Mouse (Mus musculus) heart, embryonic 16.5 days (tissue): ENCODE measurements around the gene Zbtb32. TPM values are rescaled to one million over a fixed set of nuclear protein-coding genes. Genes with fewer than 3 reads are reported as not detected.

ENCODE experiments used
- ATAC-seq: fragments of 200-750 bp; cut with Nextera tagmentation; replicated peaks from 2 replicates; pipeline ENCODE4 v1.8.0; 2017; ENCODE audit warnings: moderate number of reproducible peaks; ENCODE audit not compliant: insufficient read depth, low FRiP score; ENCODE audit errors: extremely low read depth
- H3K27ac ChIP-seq: fragments of 300-500 bp; sonication (generic); 2 replicates; pipeline ENCODE4 v1.5.1; 2014; ENCODE audit warnings: mild to moderate bottlenecking, low read length, control low read depth, moderate library complexity
- H3K27me3 ChIP-seq: fragments of 300-500 bp; sonication (generic); 2 replicates; pipeline ENCODE4 v1.6.1; 2014; ENCODE audit warnings: low read length, mixed read lengths; ENCODE audit not compliant: control insufficient read depth, insufficient read depth
- H3K36me3 ChIP-seq: fragments of 300-500 bp; sonication (generic); 2 replicates; pipeline ENCODE4 v1.6.1; 2014; ENCODE audit not compliant: control insufficient read depth, insufficient read depth
- H3K4me1 ChIP-seq: fragments of 300-500 bp; sonication (generic); 2 replicates; pipeline ENCODE4 v1.6.1; 2014; ENCODE audit warnings: low read length, mixed read lengths; ENCODE audit not compliant: control insufficient read depth, insufficient read depth
- H3K4me2 ChIP-seq: fragments of 300-500 bp; sonication (generic); 2 replicates; pipeline ENCODE4 v1.6.1; 2014; ENCODE audit warnings: low read depth, mild to moderate bottlenecking, control low read depth, low read length
- H3K4me3 ChIP-seq: fragments of 300-500 bp; sonication (generic); 2 replicates; pipeline ENCODE4 v1.5.1; 2014; ENCODE audit warnings: mild to moderate bottlenecking, control low read depth, low read length
- H3K9ac ChIP-seq: fragments of 300-500 bp; sonication (generic); 2 replicates; pipeline ENCODE4 v1.6.1; 2014; ENCODE audit warnings: low read length, control low read depth
- H3K9me3 ChIP-seq: fragments of 300-500 bp; sonication (generic); replicated peaks from 2 replicates; pipeline ENCODE4 v1.6.1; 2016; ENCODE audit warnings: low read length; ENCODE audit not compliant: control insufficient read depth
- WGBS: fragments of 180-500 bp; shearing (Covaris S2); extraction: QIAGEN DNeasy Blood & Tissue Kit; methylation state at CpG from one replicate; pipeline ENCODE4 v1.1.7; 2014; 5-methylcytosine and 5-hydroxymethylcytosine counted together
- polyA plus RNA-seq: library from polyadenylated mRNA; unstranded; fragments of >200 nt; fragmentation: Nextera tagmentation; extraction: Ambion mirVana; gene quantifications from 2 replicates; pipeline ENCODE4 v1.2.1, GENCODE M21; 2015

The Zbtb32 gene
- polyA plus RNA-seq, 1 experiment from 2014 or later = 0.24 TPM

DNA sequence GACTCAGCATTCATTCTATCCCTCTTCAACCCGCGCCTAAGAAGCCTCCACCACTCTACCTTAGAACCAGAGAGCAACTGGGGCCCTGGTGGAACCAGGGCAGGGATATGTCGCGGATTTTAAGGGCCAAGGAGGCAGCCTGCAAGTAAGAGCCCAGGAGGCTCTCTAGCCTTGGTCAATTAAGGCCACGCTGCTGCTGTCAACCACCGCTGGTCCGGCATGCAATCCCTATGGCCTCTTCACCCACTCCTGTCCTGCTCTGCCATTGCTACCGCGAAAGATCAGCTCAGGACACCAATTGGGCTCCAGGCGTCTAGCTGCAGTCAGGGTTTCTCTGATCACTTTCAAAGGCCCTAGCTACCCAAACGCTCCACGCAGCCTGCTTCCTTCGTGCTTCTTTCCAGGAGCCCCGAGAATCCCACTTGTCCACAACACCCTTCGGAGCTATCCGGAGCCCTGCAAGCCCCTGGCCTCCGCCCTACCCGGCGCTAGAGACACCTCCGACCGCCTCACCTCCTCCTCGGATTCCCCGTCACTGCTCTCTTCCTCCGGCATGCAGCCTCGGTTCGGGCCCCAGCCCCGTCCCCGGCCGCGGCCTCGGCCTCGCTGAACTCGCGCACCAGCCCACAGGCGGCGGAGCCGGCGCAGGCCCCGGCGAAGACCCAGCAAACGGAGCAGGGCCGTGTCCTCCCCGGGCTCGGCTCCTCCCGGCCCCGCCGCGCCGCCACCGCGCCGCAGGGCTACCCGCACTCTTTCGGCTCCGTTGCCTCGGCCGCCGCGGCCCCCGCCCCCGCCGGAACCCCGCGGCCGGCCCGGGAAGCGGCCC, 10.7 kb downstream of the Zbtb32 start:
- peak overlapping the region; percentile 71 for H3K4me3 ChIP-seq
- WGBS = 1% methylated on average over 67 of the region's 67 CpGs
- peak; percentile 12 for ATAC-seq

DNA sequence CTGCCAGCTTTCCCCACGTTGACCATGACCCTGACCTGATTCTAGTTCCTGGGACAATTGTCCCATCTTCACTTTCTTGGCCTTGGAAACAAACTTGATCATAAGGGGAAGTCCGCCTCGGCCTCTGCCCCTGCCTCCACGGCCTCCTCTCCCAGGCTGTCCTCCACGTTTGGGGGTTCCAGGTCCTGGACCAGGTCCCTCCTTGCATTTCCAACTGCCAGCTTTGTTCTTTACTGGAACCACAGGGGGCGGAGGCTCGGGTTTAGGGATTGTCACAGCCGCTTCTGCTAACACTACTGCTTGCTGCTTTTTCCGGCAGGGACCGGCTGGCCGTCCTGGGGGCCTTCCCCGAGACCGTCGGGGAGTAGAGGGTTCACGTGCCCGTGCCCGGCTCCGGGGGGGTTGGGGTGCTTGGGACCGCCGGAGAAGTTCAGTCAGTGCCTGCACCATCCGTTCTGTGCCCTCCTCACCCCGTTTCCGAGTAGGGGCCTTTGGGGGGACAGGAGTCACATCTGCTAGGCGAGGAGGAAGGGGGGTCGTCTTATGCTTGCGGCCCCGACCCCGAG, 12.2 kb downstream of the Zbtb32 start:
- no peaks in the 10 kb centered on the region for H3K9me3 ChIP-seq
- H3K4me3 ChIP-seq = no peak overlapping the region
- peaks cover 44% of the 10 kb centered on the region for H3K36me3 ChIP-seq
- peaks cover 17% of the 10 kb centered on the region for H3K4me1 ChIP-seq
- H3K27me3 ChIP-seq = no peaks in the 10 kb centered on the region
- ATAC-seq = no peak
- 91% methylated on average over 28 of the region's 28 CpGs for WGBS
- H3K4me2 ChIP-seq = no peak overlapping the region; the same call in 1 of the 2 replicates
- no peak overlapping the region for H3K9ac ChIP-seq
- no peak overlapping the region for H3K27ac ChIP-seq

More for the DNA sequence above, 10.7 kb downstream of the Zbtb32 start:
- H3K4me1 ChIP-seq = peaks cover 17% of the 10 kb centered on the region
- H3K36me3 ChIP-seq = peaks cover 29% of the 10 kb centered on the region
- H3K9ac ChIP-seq = peak overlapping the region; percentile 88
- no peaks in the 10 kb centered on the region for H3K9me3 ChIP-seq
- H3K27me3 ChIP-seq = no peaks in the 10 kb centered on the region
- peak overlapping the region; percentile 80 for H3K27ac ChIP-seq
- peak overlapping the region; percentile 98 for H3K4me2 ChIP-seq

- WGBS = 93% methylated on average over 7 of the region's 7 CpGs
Observed at GRCm38 (mm10) chr7:30585170-30585569, 13.5 kb downstream of the Zbtb32 start.

DNA sequence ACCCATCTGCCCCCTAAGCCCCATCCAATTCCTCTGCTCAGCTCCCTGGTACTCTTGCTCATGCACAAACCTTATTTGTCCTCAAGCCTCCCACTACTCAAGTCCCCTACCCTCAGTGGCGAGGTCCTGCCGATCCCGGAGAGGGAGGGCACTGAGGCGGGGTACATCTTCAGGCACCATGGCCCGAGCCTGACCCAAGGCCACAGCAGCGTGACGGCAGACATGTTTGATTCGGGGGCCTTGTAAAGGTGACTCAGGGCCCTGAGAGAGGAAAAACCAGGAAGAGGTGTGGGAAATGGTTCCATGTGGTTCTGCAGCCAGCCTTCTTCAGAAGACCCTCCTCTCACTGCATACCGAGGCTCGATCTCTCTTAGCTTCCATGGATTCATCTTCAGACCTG, 14.4 kb downstream of the Zbtb32 start:
- Histone ChIP-seq H3K9ac (no peak overlapping the region), H3K9me3 (no peaks in the 10 kb centered on the region), H3K4me3 (no peak overlapping the region), H3K27ac (no peak overlapping the region), H3K4me2 (no peak overlapping the region), H3K36me3 (peaks cover 60% of the 10 kb centered on the region), H3K4me1 (peaks cover 10% of the 10 kb centered on the region), H3K27me3 (no peaks in the 10 kb centered on the region)
- WGBS = 92% methylated on average over 10 of the region's 10 CpGs
- no peak for ATAC-seq

More at GRCm38 (mm10) chr7:30585170-30585569, 13.5 kb downstream of the Zbtb32 start:
- no peak overlapping the region for H3K4me2 ChIP-seq
- H3K27ac ChIP-seq = no peak overlapping the region
- no peak for ATAC-seq
- no peaks in the 10 kb centered on the region for H3K27me3 ChIP-seq
- peaks cover 17% of the 10 kb centered on the region for H3K4me1 ChIP-seq
- H3K4me3 ChIP-seq = no peak overlapping the region
- H3K9ac ChIP-seq = no peak overlapping the region
- no peaks in the 10 kb centered on the region for H3K9me3 ChIP-seq
- H3K36me3 ChIP-seq = peaks cover 52% of the 10 kb centered on the region

GRCm38 (mm10) chr7:30581547-30581946, 17.2 kb downstream of the Zbtb32 start:
- H3K4me1 ChIP-seq = no peaks in the 10 kb centered on the region
- no peak for ATAC-seq
- H3K9me3 ChIP-seq = no peaks in the 10 kb centered on the region
- peaks cover 87% of the 10 kb centered on the region for H3K36me3 ChIP-seq
- no peak overlapping the region for H3K4me2 ChIP-seq
- no peak overlapping the region for H3K4me3 ChIP-seq
- H3K9ac ChIP-seq = no peak overlapping the region
- H3K27ac ChIP-seq = no peak overlapping the region
- no peaks in the 10 kb centered on the region for H3K27me3 ChIP-seq
- 93% methylated on average over 16 of the region's 16 CpGs for WGBS

DNA sequence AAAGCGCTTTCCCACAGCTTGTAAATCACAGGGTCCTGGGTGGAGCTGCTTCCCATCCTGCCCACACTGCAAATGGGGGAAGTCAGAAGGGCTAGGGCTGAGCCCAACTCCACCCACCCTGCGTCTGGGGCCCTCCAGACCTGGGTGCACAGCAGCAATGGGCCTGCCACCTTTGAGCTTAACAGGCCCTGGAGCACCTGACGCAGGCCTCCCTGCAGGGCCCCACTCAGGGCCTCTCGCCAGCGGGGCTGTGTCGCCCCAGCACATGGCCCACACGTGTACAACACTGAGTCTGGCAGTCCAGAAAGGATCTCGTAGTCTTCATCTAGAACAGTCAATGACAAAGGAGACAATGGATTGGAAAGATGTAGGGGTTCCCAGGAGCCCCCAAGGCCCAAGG, 18.8 kb downstream of the Zbtb32 start:
- Histone ChIP-seq H3K4me2 (no peak overlapping the region), H3K27ac (no peak overlapping the region), H3K27me3 (no peaks in the 10 kb centered on the region), H3K36me3 (peaks cover 87% of the 10 kb centered on the region), H3K4me1 (no peaks in the 10 kb centered on the region), H3K9ac (no peak overlapping the region), H3K9me3 (no peaks in the 10 kb centered on the region), H3K4me3 (no peak overlapping the region)
- no peak; the same call in 1 of the 2 replicates for ATAC-seq
- WGBS = 89% methylated on average over 8 of the region's 8 CpGs

DNA sequence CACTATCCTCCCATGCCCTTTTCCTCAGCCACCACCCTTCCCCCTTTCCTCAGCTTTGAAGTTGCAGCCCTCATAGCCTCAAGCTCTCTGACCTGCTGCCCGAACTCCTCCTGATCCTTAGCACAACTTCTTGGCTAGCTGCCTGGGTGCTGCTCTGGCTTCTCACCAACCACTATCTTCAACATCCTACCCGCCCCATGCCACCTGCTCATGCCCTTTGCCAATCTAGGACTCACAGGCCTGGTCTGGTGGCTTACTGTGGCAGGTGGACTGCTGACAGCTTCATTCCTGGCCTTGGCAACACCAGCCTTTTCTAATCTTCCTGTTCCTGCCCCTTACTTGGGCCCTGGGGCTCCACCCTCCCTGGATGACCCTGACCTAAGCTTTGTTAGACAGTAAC, 25.7 kb downstream of the Zbtb32 start:
- no peak overlapping the region for H3K4me2 ChIP-seq
- 49% methylated on average over 2 of the region's 2 CpGs for WGBS
- no peaks in the 10 kb centered on the region for H3K27me3 ChIP-seq
- no peaks in the 10 kb centered on the region for H3K9me3 ChIP-seq
- peak; percentile 35 for ATAC-seq
- H3K4me3 ChIP-seq = no peak overlapping the region
- peaks cover 7% of the 10 kb centered on the region; the same call in 1 of the 2 replicates for H3K4me1 ChIP-seq
- peaks cover 86% of the 10 kb centered on the region for H3K36me3 ChIP-seq
- H3K27ac ChIP-seq = 0 out of 2 replicates have a peak overlapping the region, but pooled peaks have one; percentile 7
- H3K9ac ChIP-seq = no peak overlapping the region

GRCm38 (mm10) chr7:30572389-30572788, 26.3 kb downstream of the Zbtb32 start:
- ATAC-seq = no peak
- Histone ChIP-seq H3K27ac (no peak overlapping the region), H3K4me1 (peaks cover 7% of the 10 kb centered on the region; the same call in 1 of the 2 replicates), H3K9ac (no peak overlapping the region), H3K27me3 (no peaks in the 10 kb centered on the region), H3K9me3 (no peaks in the 10 kb centered on the region), H3K36me3 (peaks cover 84% of the 10 kb centered on the region), H3K4me3 (no peak overlapping the region), H3K4me2 (no peak overlapping the region)
- 87% methylated on average over 5 of the region's 5 CpGs for WGBS

DNA sequence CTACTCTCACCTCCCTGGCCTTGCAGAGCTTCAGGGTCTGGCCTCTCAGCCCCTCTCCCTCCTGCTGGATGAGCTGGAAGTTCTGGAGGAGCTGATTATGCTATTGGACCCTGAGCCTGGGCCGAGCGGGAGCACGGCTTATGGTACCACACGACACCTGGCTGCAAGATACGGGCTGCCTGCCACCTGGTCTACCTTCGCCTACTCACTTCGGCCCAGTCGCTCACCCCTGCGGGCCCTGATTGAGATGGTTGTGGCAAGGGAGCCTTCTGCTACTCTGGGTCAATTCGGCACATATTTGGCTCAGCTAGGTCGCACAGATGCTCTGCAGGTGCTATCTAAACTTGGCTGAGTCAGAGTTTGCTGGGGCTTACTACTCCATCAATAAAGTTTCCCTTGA, 31.2 kb downstream of the Zbtb32 start:
- Histone ChIP-seq H3K9me3 (no peaks in the 10 kb centered on the region), H3K4me2 (no peak overlapping the region), H3K4me3 (no peak overlapping the region), H3K27ac (no peak overlapping the region), H3K36me3 (peaks cover 58% of the 10 kb centered on the region), H3K9ac (no peak overlapping the region), H3K27me3 (no peaks in the 10 kb centered on the region), H3K4me1 (peaks cover 6% of the 10 kb centered on the region)
- WGBS = 86% methylated on average over 11 of the region's 11 CpGs
- ATAC-seq = no peak
